Mouse (Mus musculus) olfactory bulb, adult 2 months (tissue): ENCODE results near the gene A730015C16Rik. TPM values are rescaled to one million over a fixed set of nuclear protein-coding genes. Genes with fewer than 3 reads are reported as not detected.

Experiments used
- H3K27ac ChIP-seq: fragments of 200-500 bp; 2 replicates; pipeline ENCODE4 v1.5.1; 2012; ENCODE audit warnings: low read depth, low read length; ENCODE audit not compliant: insufficient read depth
- H3K4me1 ChIP-seq: fragments of 200-500 bp; 2 replicates; pipeline ENCODE4 v1.6.1; 2012; ENCODE audit warnings: low read length; ENCODE audit not compliant: control insufficient read depth, insufficient read depth
- H3K4me3 ChIP-seq: fragments of 200-500 bp; 2 replicates; pipeline ENCODE4 v1.5.1; 2012; ENCODE audit warnings: mild to moderate bottlenecking, low read depth, low read length, moderate library complexity; ENCODE audit not compliant: insufficient read depth
- CTCF ChIP-seq: fragments of 200-500 bp; IDR thresholded peaks from 2 replicates; pipeline ENCODE4 v1.5.1; 2012; ENCODE audit warnings: low read depth, mild to moderate bottlenecking, low read length, moderate library complexity; ENCODE audit not compliant: insufficient read depth
- POLR2A ChIP-seq: fragments of 200-500 bp; IDR thresholded peaks from 2 replicates; pipeline ENCODE4 v1.6.1; 2012; ENCODE audit warnings: mild to moderate bottlenecking, low read depth, low read length, moderate library complexity; ENCODE audit not compliant: insufficient read depth
- WGBS: fragments of 180-500 bp; shearing (Covaris S2); methylation state at CpG from one replicate; pipeline ENCODE4 v1.1.7; 2018; 5-methylcytosine and 5-hydroxymethylcytosine counted together
- polyA plus RNA-seq: library from polyadenylated mRNA; stranded (reverse); fragments of >200 nt; gene quantifications from 2 replicates; pipeline ENCODE4 v1.2.4, GENCODE M21; 2012; ENCODE audit warnings: low replicate concordance; ENCODE audit not compliant: missing spikeins, insufficient read depth, insufficient read length

The A730015C16Rik gene
- polyA plus RNA-seq, 1 experiment: not detected

GRCm38 (mm10) chr4:108833828-108834114, 14.6 kb downstream of the A730015C16Rik start:
- under 1% methylated on average over 6 of the region's 6 CpGs for WGBS
- peaks cover 10% of the 10 kb centered on the region for H3K4me1 ChIP-seq
- H3K4me3 ChIP-seq: peak overlapping the region; percentile 100
- no peak for TF ChIP-seq POLR2A
- no peak for TF ChIP-seq CTCF
- peak overlapping the region; percentile 95 for H3K27ac ChIP-seq

GRCm38 (mm10) chr4:108832916-108833827, 15.2 kb downstream of the A730015C16Rik start, which contains the start of gene Btf3l4:
Gene Btf3l4, minus strand, starts transcription at chr4:108833614.
- H3K4me1 ChIP-seq: peaks cover 10% of the 10 kb centered on the region
- peak; percentile 75; the same call in 1 of the 2 replicates for TF ChIP-seq POLR2A
- TF ChIP-seq CTCF: no peak
- under 1% methylated on average over 73 of the region's 73 CpGs for WGBS

DNA sequence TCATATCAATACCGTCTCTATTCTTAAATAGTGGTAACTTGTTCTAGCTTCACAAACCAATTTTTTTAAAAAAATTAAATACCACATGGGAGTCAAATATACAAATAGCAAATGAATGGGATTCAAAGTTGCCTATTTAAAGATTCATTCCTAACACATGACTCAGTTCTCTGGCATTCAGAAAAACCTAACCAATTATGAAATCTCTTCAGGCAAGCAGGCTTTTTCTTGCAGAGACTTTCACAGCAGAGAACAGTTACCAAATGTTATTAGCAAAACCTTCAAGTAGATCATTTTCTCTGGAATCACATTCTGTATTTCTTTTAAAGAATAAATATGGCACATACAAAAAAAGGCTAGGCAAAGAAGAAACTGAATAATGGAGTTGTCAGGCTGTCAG, 17.7 kb downstream of the A730015C16Rik start:
- 34% methylated on average over 1 of the region's 1 CpGs for WGBS
- TF ChIP-seq POLR2A (no peak), CTCF (no peak)
- Histone ChIP-seq H3K4me3 (no peak overlapping the region), H3K4me1 (peaks cover 9% of the 10 kb centered on the region), H3K27ac (no peak overlapping the region)

More at GRCm38 (mm10) chr4:108832916-108833827, 15.2 kb downstream of the A730015C16Rik start, which contains the start of gene Btf3l4:
- peak within 1 kb of the TSS; percentile 99 for H3K27ac ChIP-seq
- H3K4me3 ChIP-seq: peak within 1 kb of the TSS; percentile 100

DNA sequence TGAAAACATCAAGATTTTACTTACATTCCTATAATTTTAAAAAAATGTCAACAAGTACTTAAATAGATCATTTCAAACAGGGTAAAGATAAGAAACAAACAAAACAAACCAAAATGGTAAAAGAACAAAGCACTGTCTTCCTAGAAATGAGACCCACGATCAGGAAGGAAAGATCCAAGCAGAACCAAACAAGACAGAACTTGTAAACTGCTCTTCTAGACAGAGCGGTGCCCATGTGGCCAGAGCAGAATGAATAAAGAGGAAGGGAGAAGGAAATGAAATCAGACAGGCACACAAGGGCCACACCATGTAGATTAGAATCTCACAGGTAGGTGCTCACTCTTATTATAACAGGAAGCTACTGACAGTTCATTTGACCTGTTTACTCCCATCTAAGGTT, 21.8 kb downstream of the A730015C16Rik start:
- Histone ChIP-seq H3K4me3 (no peak overlapping the region), H3K4me1 (peaks cover 4% of the 10 kb centered on the region; the same call in 1 of the 2 replicates), H3K27ac (no peak overlapping the region)
- no peak for TF ChIP-seq POLR2A
- no peak for TF ChIP-seq CTCF
- 78% methylated on average over 2 of the region's 2 CpGs for WGBS

DNA sequence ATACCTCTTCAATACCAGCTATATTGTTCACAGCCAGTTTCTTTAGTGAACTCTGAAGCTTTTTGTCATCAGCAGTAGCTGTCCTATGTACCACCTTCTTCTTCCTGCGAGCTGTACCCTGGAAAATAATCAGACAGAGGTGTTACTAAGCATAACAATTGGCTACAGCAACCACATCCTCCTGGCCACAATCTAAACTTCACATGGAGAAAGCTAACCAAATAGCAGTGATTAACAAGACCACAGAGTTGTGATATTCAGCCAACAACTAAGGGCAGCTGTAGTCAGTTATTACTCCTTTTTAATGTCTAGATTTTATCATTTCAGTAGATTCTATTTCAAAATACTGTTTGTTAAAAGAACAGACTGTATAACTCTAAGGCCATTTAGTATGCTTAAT, 22.3 kb downstream of the A730015C16Rik start:
- TF ChIP-seq POLR2A: no peak
- no peak for TF ChIP-seq CTCF
- Histone ChIP-seq H3K4me3 (no peak overlapping the region), H3K4me1 (peaks cover 4% of the 10 kb centered on the region; the same call in 1 of the 2 replicates)

DNA sequence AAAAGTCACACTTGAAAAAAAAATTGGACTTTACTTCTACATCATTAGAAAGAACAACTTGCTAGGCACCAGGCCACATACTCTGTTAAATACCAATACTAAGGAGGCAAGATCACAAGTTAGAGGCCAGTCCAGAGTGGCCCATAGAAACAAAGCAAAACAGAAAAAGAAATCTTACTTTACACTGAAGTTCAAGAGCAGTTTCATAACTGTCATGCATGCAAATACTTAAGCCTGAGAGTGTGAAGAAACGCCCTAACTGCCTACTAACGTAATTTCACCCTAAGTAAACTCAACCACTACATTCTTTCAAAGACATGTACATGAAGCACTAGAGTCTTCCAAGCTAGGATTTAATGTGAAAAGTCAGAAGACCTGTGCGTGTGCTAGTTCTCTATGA, 22.7 kb downstream of the A730015C16Rik start:
- Histone ChIP-seq H3K4me3 (no peak overlapping the region), H3K27ac (no peak overlapping the region), H3K4me1 (peaks cover 4% of the 10 kb centered on the region; the same call in 1 of the 2 replicates)
- no peak for TF ChIP-seq POLR2A
- TF ChIP-seq CTCF: no peak
- WGBS: 89% methylated on average over 3 of the region's 3 CpGs

More for the DNA sequence above, 22.3 kb downstream of the A730015C16Rik start:
- 87% methylated on average over 1 of the region's 1 CpGs for WGBS
- no peak overlapping the region for H3K27ac ChIP-seq

- TF ChIP-seq POLR2A (no peak), CTCF (no peak)
- no peak overlapping the region for H3K27ac ChIP-seq
- WGBS: 59% methylated on average over 6 of the region's 6 CpGs
- no peaks in the 10 kb centered on the region for H3K4me1 ChIP-seq
- no peak overlapping the region for H3K4me3 ChIP-seq
Measured at GRCm38 (mm10) chr4:108811550-108811949, 36.9 kb downstream of the A730015C16Rik start.

GRCm38 (mm10) chr4:108811142-108811541, 37.3 kb downstream of the A730015C16Rik start:
- no peak for TF ChIP-seq CTCF
- no peak for TF ChIP-seq POLR2A
- WGBS: 74% methylated on average over 4 of the region's 4 CpGs
- H3K4me1 ChIP-seq: no peaks in the 10 kb centered on the region
- H3K27ac ChIP-seq: no peak overlapping the region
- H3K4me3 ChIP-seq: no peak overlapping the region

GRCm38 (mm10) chr4:108803535-108803934, 44.9 kb downstream of the A730015C16Rik start:
- Histone ChIP-seq H3K4me3 (no peak overlapping the region), H3K4me1 (no peaks in the 10 kb centered on the region), H3K27ac (peak overlapping the region; percentile 47)
- 36% methylated on average over 2 of the region's 2 CpGs for WGBS
- TF ChIP-seq POLR2A (no peak), CTCF (no peak)
